Mouse (Mus musculus): ENCODE results near the gene Tmem40.

The Tmem40 gene
- long read RNA-seq, experiment 1 = 0 reads
- long read RNA-seq, experiment 2 = 0 reads

DNA sequence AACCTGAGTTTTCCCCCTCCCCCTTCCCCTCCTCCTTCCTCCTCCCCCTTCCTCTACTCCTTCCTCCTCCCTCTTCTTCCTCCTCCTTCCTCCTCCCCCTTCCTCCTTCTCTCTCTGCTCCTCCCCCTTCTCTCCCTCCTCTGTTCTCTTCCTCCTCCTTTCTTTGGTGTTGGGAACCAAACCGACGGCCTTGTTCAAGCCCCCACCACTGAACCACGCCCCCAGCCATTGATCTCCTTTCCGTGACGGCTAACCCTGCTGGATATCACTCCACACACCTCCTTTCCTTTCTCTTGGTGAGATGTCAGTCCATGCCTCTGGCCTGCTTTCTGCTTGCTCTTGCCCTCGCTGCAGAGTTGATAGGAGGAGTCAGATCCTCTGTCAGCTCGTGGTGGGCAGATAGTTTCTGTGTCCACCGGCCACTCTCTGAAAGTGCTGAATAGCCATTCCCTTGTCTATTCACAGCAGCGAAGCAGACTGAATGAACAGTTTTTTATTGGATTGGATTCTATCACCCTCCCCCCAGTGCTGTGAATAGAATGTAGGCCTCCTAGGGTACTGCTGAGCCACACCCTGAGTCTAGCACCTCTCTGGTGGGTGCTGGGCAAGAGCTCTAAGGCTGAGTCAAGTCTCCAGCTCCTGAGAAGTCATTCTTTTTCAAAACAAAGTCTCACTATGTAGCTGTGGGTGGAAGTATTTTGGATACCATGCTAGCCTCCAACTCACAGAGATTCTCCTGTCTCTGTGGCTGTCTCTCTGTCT, at the start of gene Tmem40:
Gene Tmem40, minus strand, starts transcription at position 416 of the 762 bp plus-strand sequence.
- intact Hi-C loops (cut with DNase I) = no loop called here

DNA sequence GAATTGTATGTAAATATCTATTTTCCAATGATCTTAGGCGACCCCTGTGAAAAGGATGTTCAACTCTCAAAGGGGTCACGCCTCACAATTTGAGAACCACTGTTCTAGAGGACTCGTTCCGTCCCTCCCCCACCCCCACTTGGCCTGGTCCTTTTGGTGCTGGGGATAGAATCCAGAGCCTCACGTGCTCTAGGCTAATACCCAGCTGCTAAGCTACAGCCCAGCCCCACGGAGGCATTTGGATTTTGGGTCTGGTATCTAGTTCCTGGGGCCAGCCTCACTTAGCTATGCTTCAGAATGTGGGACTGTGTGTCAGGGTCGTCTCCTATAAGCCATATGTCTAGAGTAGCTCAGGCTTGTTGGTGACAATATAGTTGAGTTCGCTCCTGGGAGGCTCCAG, 49.4 kb upstream of the Tmem40 start:
- intact Hi-C loops (cut with DNase I) = no loop called here

DNA sequence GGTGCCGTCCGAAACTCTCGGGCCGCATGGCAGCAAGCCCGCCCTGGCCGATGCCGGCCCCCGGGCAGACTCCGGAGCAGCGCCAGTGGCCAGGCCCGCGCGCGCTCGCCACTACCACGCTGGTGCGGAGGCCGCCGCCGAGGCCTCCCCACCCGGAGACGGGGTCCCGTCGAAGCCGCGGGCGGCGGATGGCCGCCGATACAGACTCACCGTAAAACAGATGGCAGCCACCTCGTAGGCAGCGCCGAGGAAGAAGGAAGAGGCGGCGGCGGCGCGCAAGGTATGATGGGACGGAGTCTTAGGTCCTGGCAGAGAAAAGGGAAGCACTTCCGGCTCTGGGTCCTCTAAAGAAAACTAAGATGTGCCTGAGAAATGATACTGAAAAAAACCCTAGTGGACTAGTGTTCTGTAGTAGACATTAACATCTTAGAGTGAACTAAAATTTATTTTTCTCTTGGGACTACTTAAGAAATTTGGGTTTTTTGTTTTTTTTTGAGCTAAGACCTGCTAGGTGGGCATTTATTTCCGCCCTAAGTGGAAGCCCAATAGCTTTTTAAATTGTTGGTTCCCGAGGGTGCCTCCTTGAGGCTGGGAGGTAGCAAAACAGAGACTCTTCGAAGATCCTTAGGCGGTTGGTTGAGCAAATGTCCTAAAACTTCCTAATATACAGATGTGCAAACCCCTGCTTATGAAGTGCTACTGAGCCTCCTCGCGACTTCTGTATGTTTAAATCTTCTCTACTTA, 46.5 kb upstream of the Tmem40 start, which contains the start of gene Rpl32:
Gene Rpl32, minus strand, starts transcription at position 260 of the 744 bp plus-strand sequence.
- intact Hi-C loops (cut with DNase I) = loop anchor here (10.0 kb wide), 1 partner anchor 204 kb away; the partner anchor contains the start of gene Mkrn2

DNA sequence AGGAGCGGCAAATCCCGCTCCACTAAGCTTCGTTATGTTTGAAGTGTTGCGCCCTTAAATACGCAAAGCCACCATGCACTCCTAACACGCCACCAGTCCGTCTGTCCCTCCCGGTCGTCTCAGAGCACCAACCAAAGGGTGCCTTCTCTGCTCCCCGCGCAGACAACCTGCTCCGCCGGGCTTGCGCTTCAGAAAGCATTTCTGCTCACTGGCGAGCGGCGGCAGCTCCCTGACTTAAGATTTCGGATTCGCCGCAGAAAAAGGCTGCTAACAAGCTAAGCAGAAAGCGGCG, 45.9 kb upstream of the Tmem40 start:
- intact Hi-C loops (cut with DNase I) = loop anchor here (10.0 kb wide), 1 partner anchor 203 kb away; the partner anchor contains the start of gene Mkrn2

DNA sequence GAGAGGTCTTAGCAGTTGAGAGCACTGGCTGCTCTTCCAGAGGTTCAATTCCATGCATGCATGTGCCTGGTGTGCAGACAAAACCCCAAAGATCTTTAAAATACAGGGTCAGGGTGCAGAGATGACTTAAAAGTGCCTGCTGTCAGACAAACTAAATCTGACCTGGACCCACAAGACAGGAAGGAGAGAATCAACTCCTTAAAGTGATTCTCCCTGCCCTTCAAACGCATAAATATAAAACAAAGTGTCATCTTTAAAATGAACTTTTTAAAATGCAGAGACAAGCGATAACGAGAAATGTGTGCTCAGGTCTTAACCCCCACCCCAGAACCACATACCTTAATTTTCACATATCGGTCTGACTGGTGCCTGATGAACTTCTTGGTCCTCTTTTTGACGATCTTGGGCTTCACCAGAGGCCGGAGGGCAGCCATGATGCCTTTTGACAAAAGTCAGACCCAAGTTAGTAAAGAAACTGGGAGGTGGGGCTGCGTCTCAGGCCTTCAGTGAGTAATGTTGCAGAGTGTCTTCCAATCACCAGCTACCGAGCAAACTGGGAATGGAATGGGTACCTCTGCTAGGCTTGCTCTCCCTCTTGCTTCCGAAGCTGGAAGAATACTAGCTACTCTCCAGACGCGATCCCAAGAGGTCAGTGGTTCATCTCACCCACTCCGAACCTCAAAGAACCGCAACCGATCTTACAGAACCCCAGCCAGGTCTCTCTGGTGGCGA, 45.4 kb upstream of the Tmem40 start:
- intact Hi-C loops (cut with DNase I) = loop anchor here (10.0 kb wide), 1 partner anchor 203 kb away; the partner anchor contains the start of gene Mkrn2

DNA sequence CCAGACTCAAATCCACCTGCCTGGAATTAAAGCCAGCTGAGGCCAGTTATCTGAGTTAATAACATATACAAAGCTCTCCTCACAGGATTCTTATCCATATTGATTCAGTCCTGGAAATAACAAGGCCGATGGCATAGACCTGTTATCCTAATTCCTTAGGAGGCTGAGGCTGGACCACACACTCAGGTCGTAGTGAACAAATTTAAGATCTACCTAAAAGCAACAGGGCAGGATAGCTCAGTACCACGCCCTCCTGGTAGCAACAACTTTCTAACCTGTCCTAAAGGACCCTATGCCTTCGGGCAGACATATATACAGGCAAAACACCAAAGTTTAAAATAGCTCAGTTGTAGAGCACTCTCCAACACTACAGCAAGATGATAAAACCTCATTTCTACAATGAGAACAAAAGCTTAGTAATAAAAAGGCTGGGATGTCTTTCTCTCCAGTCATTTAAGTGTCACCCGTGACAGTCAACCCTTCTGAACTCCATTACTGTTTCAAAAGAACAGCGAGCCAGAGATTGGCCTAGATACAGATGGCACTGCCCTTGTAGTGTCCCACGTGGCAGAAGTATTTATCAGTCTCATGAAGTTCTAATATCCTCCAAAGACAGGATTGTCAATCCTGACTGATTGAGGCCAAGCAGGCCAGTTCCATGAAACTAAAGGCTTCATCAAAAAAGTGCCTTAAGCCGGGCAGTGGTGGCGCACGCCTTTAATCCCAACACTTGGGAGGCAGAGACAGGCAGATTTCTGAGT, 42.4 kb upstream of the Tmem40 start:
- intact Hi-C loops (cut with DNase I) = loop anchor here (5.0 to 10.0 kb wide), 2 partner anchors 77 to 200 kb away; partner anchors contain the start of gene Mkrn2

DNA sequence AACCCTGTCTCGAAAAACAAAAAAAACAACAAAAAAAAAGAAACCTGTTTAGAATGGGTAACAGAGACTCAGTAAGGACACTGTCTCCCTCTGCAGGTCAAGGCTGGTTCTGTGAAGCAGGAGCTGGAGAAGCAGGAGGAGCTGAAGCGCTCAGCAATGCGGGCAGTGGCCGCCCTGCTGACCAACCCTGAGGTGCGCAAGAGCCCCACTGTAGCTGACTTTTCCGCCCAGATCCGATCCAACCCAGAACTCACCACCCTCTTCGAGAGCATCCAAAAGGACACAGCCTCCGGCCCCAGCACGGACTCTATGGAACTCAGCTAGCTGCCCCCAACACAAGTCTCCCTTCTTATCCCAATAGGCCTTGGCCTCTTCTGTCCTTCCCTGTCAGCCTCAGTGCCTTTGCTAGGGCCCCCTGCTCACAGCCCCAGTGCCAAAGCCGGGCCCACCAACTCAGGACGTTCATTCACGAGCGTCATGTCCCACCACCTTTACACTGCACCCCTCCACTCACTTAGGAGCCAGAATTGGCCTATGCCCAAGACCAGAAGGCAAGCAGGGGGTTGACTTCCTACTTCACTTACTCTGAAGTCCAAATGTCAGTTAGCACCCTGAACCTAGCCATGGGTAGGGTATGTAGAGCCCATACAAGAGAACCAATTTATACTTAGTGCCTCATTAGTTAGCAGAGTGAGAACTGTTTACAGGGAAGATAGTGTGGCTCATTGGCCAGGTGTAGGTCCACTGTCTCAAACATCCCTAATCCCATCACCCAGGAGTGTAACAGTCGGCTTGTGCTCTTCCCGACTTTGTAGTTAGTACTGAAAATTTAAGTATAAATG, 41.6 kb upstream of the Tmem40 start:
- intact Hi-C loops (cut with DNase I) = loop anchor here (5.0 to 10.0 kb wide), 2 partner anchors 76 to 199 kb away; partner anchors contain the start of gene Mkrn2

DNA sequence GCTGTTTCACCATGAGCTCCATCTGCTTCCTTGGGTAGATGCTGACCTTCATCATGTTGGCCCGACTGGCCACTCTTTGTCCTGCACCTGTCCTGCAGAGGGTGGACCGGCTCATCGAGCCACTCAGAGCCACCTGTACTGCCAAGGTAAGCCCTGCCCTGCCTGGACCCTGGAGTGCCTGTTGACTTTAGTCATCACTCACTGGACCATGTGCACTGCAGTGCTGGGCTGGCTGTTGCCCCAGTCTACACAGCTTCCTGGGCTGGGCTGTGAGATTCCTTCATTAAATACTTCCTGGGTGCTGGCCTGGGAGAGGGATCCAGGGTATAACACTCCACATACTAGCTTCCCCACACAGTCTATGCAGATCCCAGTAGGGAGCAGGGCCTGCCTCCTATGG, 39.6 kb upstream of the Tmem40 start:
- intact Hi-C loops (cut with DNase I) = loop anchor here (5.0 to 10.0 kb wide), 2 partner anchors 75 to 197 kb away; partner anchors contain the start of gene Mkrn2

DNA sequence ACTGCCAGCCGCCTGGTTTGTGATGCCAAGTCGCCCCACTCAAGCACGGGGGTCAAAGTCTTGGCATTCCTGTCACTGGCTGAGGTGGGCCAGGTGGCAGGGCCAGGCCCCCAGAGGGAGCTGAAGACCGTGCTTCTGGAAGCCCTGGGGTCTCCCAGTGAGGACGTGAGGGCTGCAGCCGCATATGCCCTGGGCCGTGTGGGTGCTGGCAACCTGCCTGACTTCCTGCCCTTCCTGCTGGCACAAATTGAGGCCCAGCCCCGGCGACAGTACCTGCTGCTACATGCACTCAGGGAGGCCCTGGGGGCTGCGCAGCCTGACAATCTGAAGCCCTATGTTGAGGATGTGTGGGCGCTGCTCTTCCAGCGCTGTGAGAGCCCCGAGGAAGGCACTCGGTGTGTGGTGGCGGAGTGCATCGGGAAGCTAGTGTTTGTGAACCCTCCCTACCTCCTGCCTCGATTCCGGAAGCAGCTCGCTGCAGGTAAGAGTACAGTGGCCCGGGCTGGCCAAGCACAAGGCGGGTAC, 30.5 kb upstream of the Tmem40 start:
- intact Hi-C loops (cut with DNase I) = no loop called here

DNA sequence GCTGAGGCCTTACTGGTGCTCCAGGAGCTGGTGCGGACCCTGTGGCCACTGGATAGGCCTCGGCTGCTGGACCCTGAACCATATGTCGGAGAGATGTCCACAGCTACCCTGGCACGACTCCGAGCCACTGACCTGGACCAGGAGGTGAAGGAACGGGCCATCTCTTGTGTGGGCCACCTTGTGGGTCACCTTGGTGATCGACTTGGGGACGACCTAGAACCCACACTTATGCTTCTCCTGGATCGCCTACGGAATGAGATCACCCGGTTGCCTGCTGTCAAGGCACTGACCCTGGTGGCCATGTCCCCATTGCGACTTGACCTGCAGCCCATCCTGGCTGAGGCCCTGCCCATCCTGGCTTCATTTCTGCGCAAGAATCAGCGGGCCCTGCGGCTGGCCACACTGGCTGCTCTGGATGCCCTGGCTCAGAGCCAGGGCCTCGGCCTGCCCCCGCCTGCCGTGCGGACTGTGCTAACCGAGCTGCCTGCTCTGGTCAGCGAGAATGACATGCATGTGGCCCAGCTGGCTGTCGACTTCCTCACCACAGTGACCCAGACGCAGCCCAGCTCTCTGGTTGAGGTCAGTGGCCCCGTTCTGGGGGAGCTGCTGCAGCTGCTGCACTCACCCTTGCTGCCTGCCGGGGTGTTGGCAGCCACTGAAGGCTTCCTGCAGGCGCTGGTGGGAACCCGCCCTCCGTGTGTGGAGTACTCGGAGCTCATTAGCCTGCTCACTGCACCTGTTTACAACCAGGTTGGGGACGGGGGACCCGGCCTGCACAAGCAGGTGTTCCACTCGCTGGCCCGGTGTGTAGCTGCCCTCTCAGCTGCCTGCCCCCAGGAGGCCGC, 29.9 kb upstream of the Tmem40 start:
- intact Hi-C loops (cut with DNase I) = no loop called here

DNA sequence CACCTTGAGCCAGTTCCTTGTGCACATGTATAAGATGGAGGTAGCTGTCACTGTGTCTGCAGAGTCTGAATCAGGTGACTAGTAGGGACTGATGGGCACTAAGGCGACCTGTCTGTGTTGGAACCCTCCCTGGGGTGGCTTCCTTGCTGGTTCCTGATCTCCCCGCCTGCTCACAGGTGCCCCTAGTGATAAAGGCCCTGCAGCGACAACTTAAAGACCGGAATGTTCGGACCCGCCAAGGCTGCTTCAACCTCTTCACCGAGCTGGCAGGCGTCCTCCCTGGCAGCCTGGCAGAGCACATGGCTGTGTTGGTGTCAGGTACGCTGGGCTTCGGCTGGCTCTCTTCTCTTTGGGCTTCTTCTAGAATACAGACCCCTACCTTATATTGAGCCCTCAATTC, 28.8 kb upstream of the Tmem40 start:
- intact Hi-C loops (cut with DNase I) = no loop called here

DNA sequence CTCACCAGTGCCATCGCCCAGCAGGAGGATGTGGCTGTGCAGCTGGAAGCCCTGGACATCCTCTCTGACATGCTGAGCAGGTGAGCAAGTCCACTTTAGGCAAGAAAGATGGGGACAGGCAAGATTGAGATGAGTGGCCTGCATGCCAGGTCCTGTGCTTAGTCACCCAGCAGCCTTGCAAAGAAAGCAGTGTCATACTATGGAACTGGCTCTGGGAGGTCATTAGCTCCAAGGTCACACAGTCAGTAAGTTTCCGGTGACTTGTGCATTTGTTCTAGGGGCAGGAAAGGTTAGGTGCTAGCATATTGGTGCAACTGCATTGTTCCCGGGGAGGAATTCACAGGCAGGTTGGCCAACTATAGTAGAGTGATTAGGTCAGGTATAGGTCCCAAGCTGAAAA, 20.6 kb upstream of the Tmem40 start:
- intact Hi-C loops (cut with DNase I) = no loop called here

DNA sequence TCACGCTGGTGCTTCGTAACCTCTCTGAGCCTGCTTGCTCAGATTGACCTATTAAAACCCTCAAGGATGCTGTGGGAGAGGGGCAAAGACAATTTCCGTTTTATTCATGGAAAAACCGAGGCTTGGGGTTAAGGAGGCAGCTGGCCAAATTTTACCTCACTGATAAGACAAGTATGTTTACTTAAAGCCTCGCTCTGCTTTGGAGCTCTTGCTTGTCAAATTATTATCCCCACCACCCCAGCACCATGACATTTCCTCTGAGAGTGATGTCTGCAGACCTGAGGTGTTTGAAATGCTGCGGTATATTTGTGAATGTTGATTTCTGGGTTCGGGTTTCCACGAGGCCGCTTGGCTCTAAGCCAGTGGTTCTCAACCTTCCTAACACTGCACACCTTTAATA, 14.2 kb upstream of the Tmem40 start:
- intact Hi-C loops (cut with DNase I) = no loop called here

DNA sequence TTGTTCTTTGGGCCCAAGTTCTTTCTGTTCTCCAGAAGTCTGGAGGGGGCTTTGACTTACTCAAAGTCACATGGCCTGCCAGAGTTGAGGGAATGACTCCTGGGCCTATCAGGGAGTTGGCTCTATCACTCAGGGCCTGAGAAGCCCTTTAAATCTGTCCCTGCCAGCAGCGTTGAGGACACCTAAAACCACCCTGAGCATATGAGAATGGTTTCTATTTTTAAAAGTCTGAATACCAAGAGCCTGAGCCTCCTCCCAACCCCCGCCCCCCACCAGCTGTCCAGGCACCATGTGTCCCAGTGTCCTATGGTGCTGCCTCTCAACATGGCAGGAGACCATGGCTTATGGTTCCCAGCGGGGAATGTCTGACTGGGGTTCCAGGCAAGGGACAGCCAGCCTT, 13.6 kb upstream of the Tmem40 start:
- intact Hi-C loops (cut with DNase I) = no loop called here

DNA sequence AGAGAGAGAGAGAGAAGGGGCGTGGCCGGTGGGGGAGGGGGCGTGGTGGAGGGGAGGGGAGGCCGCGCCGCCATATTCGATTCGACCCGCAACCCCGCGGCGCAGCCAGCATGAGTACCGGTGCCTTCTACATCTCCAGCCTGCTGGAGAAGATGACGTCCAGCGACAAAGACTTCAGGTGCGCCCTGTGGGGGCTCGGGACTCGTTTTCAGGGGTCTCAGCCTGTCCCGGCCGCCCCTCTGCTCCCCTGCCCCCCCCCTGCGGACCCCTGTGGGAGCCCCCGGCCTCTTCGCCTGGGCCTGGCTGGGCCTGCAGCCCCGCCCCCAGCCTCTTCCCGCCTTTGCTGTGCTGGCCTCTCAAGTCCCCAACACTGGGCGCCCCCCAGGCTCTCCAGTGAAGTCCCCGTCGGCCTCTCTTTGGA, 12.3 kb upstream of the Tmem40 start, which contains the start of gene Cand2:
Gene Cand2, plus strand, starts transcription at position 38 of the 421 bp plus-strand sequence.
- intact Hi-C loops (cut with DNase I) = no loop called here

DNA sequence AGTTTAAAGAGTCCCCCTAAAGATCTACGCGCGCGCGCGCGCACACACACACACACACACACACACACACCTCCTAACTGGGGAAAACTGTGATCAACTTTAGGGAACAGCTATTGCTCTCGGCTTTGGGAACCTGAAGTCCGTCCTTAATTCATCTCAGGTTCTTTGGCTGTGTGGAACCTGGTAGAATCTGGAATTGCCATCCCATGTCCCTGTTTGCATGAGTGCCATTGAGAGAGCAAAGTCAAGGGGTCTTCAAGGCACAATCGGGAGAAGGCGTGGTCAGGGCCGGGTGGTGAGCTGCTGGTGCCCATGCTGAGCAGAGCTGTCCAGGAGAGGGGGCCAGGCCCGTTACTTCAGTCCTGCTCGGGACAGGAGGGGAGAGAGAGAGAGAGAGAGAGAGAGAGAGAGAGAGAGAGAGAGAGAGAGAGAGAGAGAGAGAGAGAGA, 11.8 kb upstream of the Tmem40 start:
- intact Hi-C loops (cut with DNase I) = loop anchor here (2.0 kb wide), 1 partner anchor 47 kb away; no protein-coding TSS in a partner anchor

DNA sequence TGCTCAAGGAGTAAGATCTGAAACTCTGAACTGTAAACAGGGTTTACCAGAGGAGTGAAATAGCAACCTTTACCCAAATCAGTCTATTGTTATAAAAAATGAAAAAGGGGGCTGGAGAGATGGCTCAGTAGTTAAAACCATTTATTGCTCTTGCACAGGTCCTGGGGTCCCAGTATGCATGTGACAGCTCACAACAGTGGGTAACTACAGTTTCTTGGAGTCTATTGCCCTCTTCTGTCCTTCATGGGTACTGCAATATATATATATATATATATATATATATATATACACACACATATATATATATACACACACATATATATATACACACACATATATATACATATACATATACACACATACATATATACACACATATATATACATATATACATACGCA, 10.4 kb upstream of the Tmem40 start:
- intact Hi-C loops (cut with DNase I) = loop anchor here (2.0 kb wide), 1 partner anchor 46 kb away; no protein-coding TSS in a partner anchor

DNA sequence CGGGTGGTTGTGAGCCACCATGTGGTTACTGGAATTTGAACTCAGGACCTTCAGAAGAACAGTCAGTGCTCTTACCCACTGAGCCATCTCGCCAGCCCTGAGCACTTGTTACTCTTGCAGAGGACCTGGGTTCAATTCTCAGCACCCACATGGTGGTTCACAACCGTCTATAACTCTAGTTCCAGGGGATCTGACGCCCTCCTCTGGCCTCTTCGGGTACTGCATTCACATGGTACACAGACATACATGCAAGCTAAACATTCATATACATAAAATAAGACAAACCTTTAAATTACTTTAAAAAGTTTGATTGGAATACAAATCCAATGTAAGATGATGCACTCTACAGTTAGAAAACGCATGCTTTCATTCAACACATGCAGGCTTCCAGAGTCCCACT, 10.0 kb upstream of the Tmem40 start:
- intact Hi-C loops (cut with DNase I) = loop anchor here (2.0 kb wide), 1 partner anchor 45 kb away; no protein-coding TSS in a partner anchor

Measured in adrenal gland (tissue).